Mouse (Mus musculus) embryonic facial prominence, embryonic 11.5 days (tissue): ENCODE measurements at regions not wholly inside any gene's neighbourhood (a gene's known extent, or its start where the extent isn't known, plus 50 kb on each side); places are given as distances from the start of the nearest gene placed in this dataset.
A peak's percentile ranks its signal among the peaks of the same experiment; 100 is the strongest.

ENCODE experiments used
- ATAC-seq: fragments of 200-750 bp; cut with Nextera tagmentation; replicated peaks from 2 replicates; pipeline ENCODE4 v1.8.0; 2017; ENCODE audit warnings: low read depth; ENCODE audit not compliant: insufficient number of reproducible peaks, low FRiP score, low TSS enrichment
- DNase-seq: peaks from one replicate; pipeline ENCODE4 v3.0.0-alpha.2; 2015; ENCODE audit warnings: low spot score
- H3K27ac ChIP-seq: fragments of 300-500 bp; sonication (generic); replicated peaks from 2 replicates; pipeline ENCODE4 v1.5.1; 2014; ENCODE audit warnings: mild to moderate bottlenecking, low read depth, low read length, control low read depth
- H3K27me3 ChIP-seq: fragments of 300-500 bp; sonication (generic); 2 replicates; pipeline ENCODE4 v1.6.1; 2014; ENCODE audit warnings: mild to moderate bottlenecking, low read length, moderate library complexity, mixed read lengths; ENCODE audit not compliant: control insufficient read depth, insufficient read depth
- H3K36me3 ChIP-seq: fragments of 300-500 bp; sonication (generic); replicated peaks from 2 replicates; pipeline ENCODE4 v1.6.1; 2014; ENCODE audit warnings: low read depth, mild to moderate bottlenecking, low read length, moderate library complexity, mixed read lengths; ENCODE audit not compliant: control insufficient read depth, insufficient read depth
- H3K4me1 ChIP-seq: fragments of 300-500 bp; sonication (generic); 2 replicates; pipeline ENCODE4 v1.6.1; 2014; ENCODE audit warnings: low read length, mixed read lengths; ENCODE audit not compliant: control insufficient read depth, insufficient read depth
- H3K4me2 ChIP-seq: fragments of 300-500 bp; sonication (generic); 2 replicates; pipeline ENCODE4 v1.6.1; 2014; ENCODE audit warnings: low read depth, mild to moderate bottlenecking, control low read depth, low read length, moderate library complexity
- H3K4me3 ChIP-seq: fragments of 300-500 bp; sonication (generic); 2 replicates; pipeline ENCODE4 v1.5.1; 2014; ENCODE audit warnings: low read depth, low read length, control low read depth
- H3K9ac ChIP-seq: fragments of 300-500 bp; sonication (generic); replicated peaks from 2 replicates; pipeline ENCODE4 v1.6.1; 2014; ENCODE audit warnings: mild to moderate bottlenecking, control low read depth, low read length
- H3K9me3 ChIP-seq: fragments of 300-500 bp; sonication (generic); replicated peaks from 2 replicates; pipeline ENCODE4 v1.6.1; 2016; ENCODE audit warnings: mild to moderate bottlenecking, low read length, inconsistent platforms, mixed read lengths; ENCODE audit not compliant: control insufficient read depth
- WGBS: fragments of 180-500 bp; shearing (Covaris S2); extraction: QIAGEN DNeasy Blood & Tissue Kit; methylation state at CpG from one replicate; pipeline ENCODE4 v1.1.7; 2014; 5-methylcytosine and 5-hydroxymethylcytosine counted together

GRCm38 (mm10) chr17:61960837-61961236 lies 920.3 kb downstream of the Efna5 start:
- Histone ChIP-seq H3K9ac (no peak overlapping the region), H3K36me3 (no peaks in the 10 kb centered on the region), H3K27me3 (no peaks in the 10 kb centered on the region), H3K27ac (no peak overlapping the region), H3K4me2 (no peak overlapping the region), H3K4me1 (no peaks in the 10 kb centered on the region), H3K4me3 (no peak overlapping the region), H3K9me3 (no peaks in the 10 kb centered on the region)
- ATAC-seq (no peak), DNase-seq (no peak)
- WGBS, result 69% methylated on average over 5 of the region's 5 CpGs

- WGBS, result 81% methylated on average over 5 of the region's 5 CpGs
These were observed 920.9 kb downstream of the Efna5 start for GRCm38 (mm10) chr17:61960017-61960813.

GRCm38 (mm10) chr17:61917766-61918165 lies 963.4 kb downstream of the Efna5 start:
- Histone ChIP-seq H3K4me3 (no peak overlapping the region), H3K4me2 (no peak overlapping the region), H3K36me3 (no peaks in the 10 kb centered on the region), H3K27ac (no peak overlapping the region), H3K9ac (no peak overlapping the region), H3K4me1 (no peaks in the 10 kb centered on the region), H3K27me3 (no peaks in the 10 kb centered on the region), H3K9me3 (no peaks in the 10 kb centered on the region)
- ATAC-seq (no peak), DNase-seq (no peak)

More at GRCm38 (mm10) chr17:61960017-61960813, 920.9 kb downstream of the Efna5 start:
- Histone ChIP-seq H3K9ac (no peak overlapping the region), H3K4me1 (no peaks in the 10 kb centered on the region), H3K4me3 (no peak overlapping the region), H3K9me3 (no peaks in the 10 kb centered on the region), H3K27ac (no peak overlapping the region), H3K36me3 (no peaks in the 10 kb centered on the region), H3K4me2 (no peak overlapping the region), H3K27me3 (no peaks in the 10 kb centered on the region)
- ATAC-seq (no peak), DNase-seq (no peak)

- H3K27ac ChIP-seq, result no peak overlapping the region
- no peak overlapping the region for H3K4me2 ChIP-seq
- DNase-seq (no peak), ATAC-seq (no peak)
- no peaks in the 10 kb centered on the region for H3K4me1 ChIP-seq
- H3K4me3 ChIP-seq, result no peak overlapping the region
- no peak overlapping the region for H3K9ac ChIP-seq
- WGBS, result 90% methylated on average over 19 of the region's 19 CpGs
- H3K9me3 ChIP-seq, result no peaks in the 10 kb centered on the region
- H3K36me3 ChIP-seq, result no peaks in the 10 kb centered on the region
- no peaks in the 10 kb centered on the region for H3K27me3 ChIP-seq
These were observed 978.2 kb downstream of the Efna5 start for GRCm38 (mm10) chr17:61902898-61903297.

- Histone ChIP-seq H3K36me3 (no peaks in the 10 kb centered on the region), H3K9ac (no peak overlapping the region), H3K4me2 (no peak overlapping the region), H3K27ac (no peak overlapping the region), H3K27me3 (no peaks in the 10 kb centered on the region), H3K4me1 (no peaks in the 10 kb centered on the region), H3K9me3 (no peaks in the 10 kb centered on the region), H3K4me3 (no peak overlapping the region)
- DNase-seq (peak; percentile 65), ATAC-seq (no peak)
- WGBS, result 41% methylated on average over 4 of the region's 4 CpGs
These were observed 990.5 kb downstream of the Efna5 start for GRCm38 (mm10) chr17:61890631-61891030.

GRCm38 (mm10) chr17:61866154-61866553 lies 1015.0 kb downstream of the Efna5 start:
- no peak for ATAC-seq
- no peaks in the 10 kb centered on the region for H3K9me3 ChIP-seq
- H3K27ac ChIP-seq, result no peak overlapping the region
- no peaks in the 10 kb centered on the region for H3K4me1 ChIP-seq
- no peak overlapping the region for H3K4me2 ChIP-seq
- 61% methylated on average over 4 of the region's 4 CpGs for WGBS
- no peak overlapping the region for H3K4me3 ChIP-seq
- no peak overlapping the region for H3K9ac ChIP-seq
- H3K36me3 ChIP-seq, result no peaks in the 10 kb centered on the region
- no peaks in the 10 kb centered on the region for H3K27me3 ChIP-seq
- DNase-seq, result no peak

GRCm38 (mm10) chr17:61862437-61862836 lies 1018.7 kb downstream of the Efna5 start:
- Histone ChIP-seq H3K4me1 (no peaks in the 10 kb centered on the region), H3K9ac (no peak overlapping the region), H3K27me3 (no peaks in the 10 kb centered on the region), H3K27ac (no peak overlapping the region), H3K9me3 (no peaks in the 10 kb centered on the region), H3K36me3 (no peaks in the 10 kb centered on the region), H3K4me2 (no peak overlapping the region), H3K4me3 (no peak overlapping the region)
- 68% methylated on average over 2 of the region's 2 CpGs for WGBS
- ATAC-seq (no peak), DNase-seq (no peak)

GRCm38 (mm10) chr17:61837555-61837954 lies 1043.6 kb downstream of the Efna5 start:
- Histone ChIP-seq H3K27ac (no peak overlapping the region), H3K9ac (no peak overlapping the region), H3K4me1 (no peaks in the 10 kb centered on the region), H3K36me3 (no peaks in the 10 kb centered on the region), H3K4me2 (no peak overlapping the region), H3K27me3 (no peaks in the 10 kb centered on the region), H3K9me3 (no peaks in the 10 kb centered on the region), H3K4me3 (no peak overlapping the region)
- ATAC-seq (no peak), DNase-seq (no peak)
- 88% methylated on average over 2 of the region's 2 CpGs for WGBS
